ENCODE assay signal across 16 mouse cellular contexts in genomic region chr3:152113496-152113895, GRCm38 (mm10). TPM values are rescaled to one million over a fixed set of nuclear protein-coding genes. Genes with fewer than 3 reads are reported as not detected.
A peak's percentile ranks its signal among the peaks of the same experiment; 100 is the strongest.
DNase-seq lines count a peak whose midpoint lies in the region; ATAC-seq and TF ChIP-seq lines count a peak whose summit lies in the region.
"Had no signal": no experiment of that assay in that cellular context is flagged by ENCODE, and none has a peak within 500 bp of the region (broad histone marks: within the 10 kb centered on the region; RNA-seq: fewer than 3 reads in every experiment).

No protein-coding gene starts in this region.

- TF ChIP-seq CTCF in gastrocnemius, adult 2 months (IDR thresholded peaks at IDR 0.05) = no peak
- TF ChIP-seq CTCF in hindbrain, postnatal 0 days (IDR thresholded peaks at IDR 0.05; ENCODE audit: low read depth) = no peak

- no peaks in the 10 kb centered on the region for H3K36me3 ChIP-seq in liver, embryonic 15.5 days (replicated peaks)
- H3K36me3 ChIP-seq in hindbrain, postnatal 0 days (ENCODE audit: insufficient read depth, low read length) = no peaks in the 10 kb centered on the region

- no peak overlapping the region for H3K4me3 ChIP-seq in gastrocnemius, adult 2 months
- H3K4me3 ChIP-seq in liver, embryonic 15.5 days (replicated peaks) = no peak overlapping the region
- H3K4me3 ChIP-seq in hindbrain, postnatal 0 days (ENCODE audit: low read length) = no peak overlapping the region

- H3K4me1 ChIP-seq in liver, embryonic 15.5 days (replicated peaks) = peaks cover 44% of the 10 kb centered on the region
- H3K4me1 ChIP-seq in hindbrain, postnatal 0 days (ENCODE audit: insufficient read depth, low read length) = no peaks in the 10 kb centered on the region; the same call in 1 of the 2 replicates

- H3K4me2 ChIP-seq in liver, embryonic 15.5 days = peak overlapping the region; percentile 62; the same call in 1 of the 2 replicates
- no peak overlapping the region for H3K4me2 ChIP-seq in hindbrain, postnatal 0 days (ENCODE audit: low read depth, low read length)

- H3K27me3 ChIP-seq in liver, embryonic 15.5 days = peaks cover 25% of the 10 kb centered on the region
- no peaks in the 10 kb centered on the region for H3K27me3 ChIP-seq in hindbrain, postnatal 0 days (ENCODE audit: insufficient read depth, low read length)

- H3K27ac ChIP-seq in gastrocnemius, adult 2 months = peak overlapping the region; percentile 81; the same call in 1 of the 2 replicates
- peak overlapping the region; percentile 85 for H3K27ac ChIP-seq in liver, embryonic 15.5 days (replicated peaks)
- H3K27ac ChIP-seq in hindbrain, postnatal 0 days = no peak overlapping the region

- DNase-seq in gastrocnemius, adult 2 months = no peak
- DNase-seq in gastrocnemius, postnatal 36 days = no peak
- DNase-seq in kidney, postnatal 10 days = peak; percentile 41
- DNase-seq in cerebellum, adult 11-12 months = no peak
- DNase-seq in hindbrain, postnatal 0 days (ENCODE audit: low spot score) = no peak
- no peak for DNase-seq in layer of hippocampus, adult 18-20 months (ENCODE audit: low spot score in 2 of 2)
- DNase-seq: cerebellum, adult 11 months; heart, postnatal 36 days; left cerebral cortex, postnatal 4 days; right cerebral cortex, postnatal 14 days had no signal

- H3K9me3 ChIP-seq in liver, embryonic 15.5 days (replicated peaks) = no peaks in the 10 kb centered on the region
- H3K9me3 ChIP-seq in hindbrain, postnatal 0 days (ENCODE audit: low read length) = no peaks in the 10 kb centered on the region

- ATAC-seq in erythroblast, adult 5-6 weeks (replicated peaks; ENCODE audit: low FRiP score, poor library complexity, severe bottlenecking) = peak; percentile 23
- ATAC-seq in liver, embryonic 15.5 days (ENCODE audit: insufficient read depth) = peak; percentile 14
- ATAC-seq in hindbrain, postnatal 0 days = no peak
- ATAC-seq: forebrain, embryonic 16.5 days had no signal

- intact Hi-C loops in gastrocnemius, adult 2 months (cut with DNase I) = loop anchor here (5.0 to 10.0 kb wide), 3 partner anchors 99 to 201 kb away; partner anchors contain the start of genes Dnajb4 and Fubp1
- intact Hi-C loops in gastrocnemius, postnatal 36 days (cut with DNase I) = loop anchor here (5.0 to 10.0 kb wide), 3 partner anchors 34 to 201 kb away; no protein-coding TSS in a partner anchor

- no peak overlapping the region for H3K9ac ChIP-seq in liver, embryonic 15.5 days
- no peak overlapping the region for H3K9ac ChIP-seq in hindbrain, postnatal 0 days (replicated peaks; ENCODE audit: low read length)

- whole genome bisulfite sequencing in liver, embryonic 15.5 days (ENCODE audit: insufficient replicate concordance) = 57% methylated on average over 7 of the region's 7 CpGs
- 79% methylated on average over 7 of the region's 7 CpGs for WGBS in hindbrain, postnatal 0 days

RNA-seq across cellular contexts. Expression of gene Gipc2, which starts 52.5 kb away (rescaled TPM):
- under 1 TPM; 0.69 to 0.75 TPM for total RNA-seq in gastrocnemius, adult 2 months (2021)
- under 1 TPM; 0.20 to 0.69 TPM for total RNA-seq in gastrocnemius, postnatal 36 days (2021)
- total RNA-seq in erythroblast, adult 5-6 weeks (2015; ENCODE audit: low replicate concordance) = not detected in 2 replicates
- total RNA-seq in erythroblast, adult 5-6 weeks (2017; ENCODE audit: low replicate concordance) = 2.4 and 4.7 TPM in 2 replicates
- 19.3 and 20.0 TPM in 2 replicates for polyA plus RNA-seq in liver, embryonic 15.5 days (2015; fragmentation: Nextera tagmentation; extraction: Ambion mirVana)
- total RNA-seq in hindbrain, postnatal 0 days (2014; rRNA removed) = 3.1 and 6.7 TPM in 2 replicates
- polyA plus RNA-seq in hindbrain, postnatal 0 days (2015; fragmentation: Nextera tagmentation; extraction: Ambion mirVana) = 12.8 and 15.6 TPM in 2 replicates
- total RNA-seq in layer of hippocampus, adult 18-20 months (2021) = 1 to 10 TPM; 1.1 to 1.4 TPM
- total RNA-seq: monocyte, adult 5-6 weeks; neutrophil, adult 5-6 weeks had no signal
- polyA plus RNA-seq: macrophage had no signal
